Mouse (Mus musculus) small intestine, adult 2 months (tissue): ENCODE measurements around the gene Rrp7a. TPM values are rescaled to one million over a fixed set of nuclear protein-coding genes. Genes with fewer than 3 reads are reported as not detected.
A peak's percentile ranks its signal among the peaks of the same experiment; 100 is the strongest.

ENCODE experiments used
- H3K27ac ChIP-seq: fragments of 200-500 bp; 2 replicates; pipeline ENCODE4 v1.5.1; 2012; ENCODE audit warnings: low read depth, low read length, control low read depth, inconsistent platforms; ENCODE audit not compliant: insufficient read depth
- H3K27me3 ChIP-seq: fragments of 200-500 bp; 2 replicates; pipeline ENCODE4 v1.6.1; 2012; ENCODE audit warnings: mild to moderate bottlenecking, moderate library complexity, low read length, inconsistent platforms; ENCODE audit not compliant: control insufficient read depth, insufficient read depth
- H3K36me3 ChIP-seq: fragments of 200-500 bp; 2 replicates; pipeline ENCODE4 v1.6.1; 2012; ENCODE audit warnings: mild to moderate bottlenecking, low read length, control low read depth, inconsistent platforms; ENCODE audit not compliant: control insufficient read depth, insufficient read depth
- H3K4me1 ChIP-seq: fragments of 200-500 bp; 2 replicates; pipeline ENCODE4 v1.6.1; 2012; ENCODE audit warnings: low read length, inconsistent platforms, mixed read lengths; ENCODE audit not compliant: control insufficient read depth, insufficient read depth, insufficient read length
- H3K4me3 ChIP-seq: fragments of 200-500 bp; 2 replicates; pipeline ENCODE4 v1.5.1; 2012; ENCODE audit warnings: low read depth, mild to moderate bottlenecking, control low read depth, inconsistent platforms, low read length, moderate library complexity
- CTCF ChIP-seq: fragments of 200-500 bp; IDR thresholded peaks from 2 replicates; pipeline ENCODE4 v1.5.1; 2012; ENCODE audit warnings: low read depth, mild to moderate bottlenecking, control low read depth, inconsistent platforms, low read length, moderate library complexity, mixed read lengths; ENCODE audit not compliant: insufficient replicate concordance, insufficient read length; ENCODE audit errors: extremely low read depth
- POLR2A ChIP-seq: fragments of 200-500 bp; IDR thresholded peaks from 2 replicates; pipeline ENCODE4 v1.6.1; 2012; ENCODE audit warnings: low read depth, mild to moderate bottlenecking, control low read depth, inconsistent platforms, low read length, moderate library complexity
- WGBS: fragments of 180-500 bp; shearing (Covaris S2); methylation state at CpG from one replicate; pipeline ENCODE4 v1.1.7; 2018; 5-methylcytosine and 5-hydroxymethylcytosine counted together
- polyA plus RNA-seq: library from polyadenylated mRNA; depleted of rRNA; stranded (reverse); fragments of >200 nt; gene quantifications from 2 replicates; pipeline ENCODE4 v1.2.3, GENCODE M21; 2012

Gene Rrp7a
- polyA plus RNA-seq, 1 experiment, result 72.4 TPM

DNA sequence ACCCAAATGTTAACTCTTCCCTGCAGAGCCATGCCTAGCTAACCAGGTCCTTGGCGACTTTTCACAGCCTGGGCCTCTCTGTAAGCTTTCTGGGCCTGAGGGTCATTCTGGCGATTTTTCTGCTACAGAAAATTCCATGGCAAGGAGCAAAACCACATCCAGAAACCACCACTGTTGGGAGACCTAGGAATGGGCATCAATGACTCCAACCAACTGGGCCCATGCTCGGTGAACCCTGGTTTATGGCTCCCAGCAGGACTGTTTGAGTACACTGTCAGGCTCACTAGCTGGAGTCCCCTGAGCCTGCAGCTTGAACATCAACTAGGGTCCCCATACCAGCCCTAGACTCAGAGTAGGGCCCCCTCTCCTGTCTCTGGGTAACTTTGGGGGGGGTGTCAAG lies 45.7 kb upstream of the Rrp7a start:
- no peaks in the 10 kb centered on the region for H3K27me3 ChIP-seq
- TF ChIP-seq CTCF, result no peak
- no peak for TF ChIP-seq POLR2A
- peaks cover 12% of the 10 kb centered on the region; the same call in 1 of the 2 replicates for H3K36me3 ChIP-seq
- H3K4me3 ChIP-seq, result no peak overlapping the region
- WGBS, result 79% methylated on average over 3 of the region's 3 CpGs
- H3K4me1 ChIP-seq, result peaks cover 65% of the 10 kb centered on the region
- no peak overlapping the region for H3K27ac ChIP-seq

- no peak overlapping the region for H3K4me3 ChIP-seq
- peaks cover 61% of the 10 kb centered on the region for H3K4me1 ChIP-seq
- H3K27me3 ChIP-seq, result no peaks in the 10 kb centered on the region
- H3K36me3 ChIP-seq, result peaks cover 17% of the 10 kb centered on the region
- H3K27ac ChIP-seq, result peak overlapping the region; percentile 76; the same call in 1 of the 2 replicates
- 87% methylated on average over 8 of the region's 8 CpGs for WGBS
- no peak for TF ChIP-seq CTCF
- no peak for TF ChIP-seq POLR2A
Measured at GRCm38 (mm10) chr15:83167550-83168065, 45.0 kb upstream of the Rrp7a start.

DNA sequence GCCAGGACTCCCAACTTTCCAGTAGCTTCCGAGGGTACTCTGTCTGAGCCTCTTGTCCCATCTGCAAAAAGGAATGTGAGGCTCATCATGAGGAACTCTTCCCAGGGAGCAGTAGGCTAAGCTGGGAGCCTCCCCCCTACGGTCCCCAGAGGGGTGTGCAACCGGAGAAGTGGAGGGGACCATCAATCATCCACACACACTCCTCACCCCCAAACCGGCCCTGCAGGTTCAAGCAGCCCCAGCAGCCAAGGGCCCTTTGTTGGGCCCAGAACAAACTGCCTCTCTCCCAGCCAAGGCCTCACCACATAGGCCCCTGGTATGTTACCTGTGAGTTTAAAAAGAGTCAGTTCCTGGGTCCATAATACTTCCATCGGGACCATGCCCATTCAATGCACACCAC lies 44.5 kb upstream of the Rrp7a start:
- TF ChIP-seq CTCF (no peak), POLR2A (no peak)
- peaks cover 22% of the 10 kb centered on the region for H3K36me3 ChIP-seq
- H3K4me1 ChIP-seq, result peaks cover 64% of the 10 kb centered on the region
- H3K27me3 ChIP-seq, result no peaks in the 10 kb centered on the region
- no peak overlapping the region for H3K4me3 ChIP-seq
- peak overlapping the region; percentile 76 for H3K27ac ChIP-seq
- 66% methylated on average over 5 of the region's 5 CpGs for WGBS

GRCm38 (mm10) chr15:83166642-83167041 lies 44.0 kb upstream of the Rrp7a start:
- no peaks in the 10 kb centered on the region for H3K27me3 ChIP-seq
- peaks cover 27% of the 10 kb centered on the region for H3K36me3 ChIP-seq
- peak overlapping the region; percentile 76 for H3K27ac ChIP-seq
- 57% methylated on average over 3 of the region's 3 CpGs for WGBS
- H3K4me3 ChIP-seq, result no peak overlapping the region
- TF ChIP-seq POLR2A (no peak), CTCF (no peak)
- H3K4me1 ChIP-seq, result peaks cover 67% of the 10 kb centered on the region

- H3K4me3 ChIP-seq, result no peak overlapping the region
- TF ChIP-seq CTCF (no peak), POLR2A (no peak)
- peaks cover 36% of the 10 kb centered on the region for H3K36me3 ChIP-seq
- H3K4me1 ChIP-seq, result peaks cover 61% of the 10 kb centered on the region
- WGBS, result 85% methylated on average over 13 of the region's 13 CpGs
- H3K27ac ChIP-seq, result peak overlapping the region; percentile 76
- no peaks in the 10 kb centered on the region for H3K27me3 ChIP-seq
Measured at GRCm38 (mm10) chr15:83165526-83166315, 43.1 kb upstream of the Rrp7a start.

GRCm38 (mm10) chr15:83164971-83165471 lies 42.4 kb upstream of the Rrp7a start:
- WGBS, result 39% methylated on average over 5 of the region's 5 CpGs
- no peak for TF ChIP-seq CTCF
- no peak for TF ChIP-seq POLR2A
- Histone ChIP-seq H3K4me3 (0 out of 2 replicates have a peak overlapping the region, but pooled peaks have one; percentile 1), H3K27ac (peak overlapping the region; percentile 75), H3K36me3 (peaks cover 43% of the 10 kb centered on the region), H3K4me1 (peaks cover 55% of the 10 kb centered on the region), H3K27me3 (no peaks in the 10 kb centered on the region)

GRCm38 (mm10) chr15:83162818-83163485 lies 40.4 kb upstream of the Rrp7a start:
- TF ChIP-seq CTCF (no peak), POLR2A (no peak)
- no peak overlapping the region for H3K4me3 ChIP-seq
- WGBS, result 86% methylated on average over 11 of the region's 11 CpGs
- no peaks in the 10 kb centered on the region for H3K27me3 ChIP-seq
- peaks cover 39% of the 10 kb centered on the region for H3K4me1 ChIP-seq
- peak overlapping the region; percentile 52 for H3K27ac ChIP-seq
- H3K36me3 ChIP-seq, result peaks cover 62% of the 10 kb centered on the region
